Mouse (Mus musculus): ENCODE measurements around the gene Aldob.

Aldob gene

GRCm38 (mm10) chr4:49549383-49549782 is at the start of gene Aldob:
Aldob (minus strand) TSS chr4:49549546.
- DNase-seq (ENCODE audit: low spot score in 2 of 2), result no peak

GRCm38 (mm10) chr4:49597183-49598100 is 48.1 kb upstream of the Aldob start, which contains the start of gene Tmem246:
Tmem246 (minus strand) TSS chr4:49597876.
- peak; percentile 14 to 31 for DNase-seq (ENCODE audit: low spot score in 2 of 2)

GRCm38 (mm10) chr4:49596846-49597182 is 47.5 kb upstream of the Aldob start:
- DNase-seq (ENCODE audit: low spot score in 2 of 2), result no peak

DNA sequence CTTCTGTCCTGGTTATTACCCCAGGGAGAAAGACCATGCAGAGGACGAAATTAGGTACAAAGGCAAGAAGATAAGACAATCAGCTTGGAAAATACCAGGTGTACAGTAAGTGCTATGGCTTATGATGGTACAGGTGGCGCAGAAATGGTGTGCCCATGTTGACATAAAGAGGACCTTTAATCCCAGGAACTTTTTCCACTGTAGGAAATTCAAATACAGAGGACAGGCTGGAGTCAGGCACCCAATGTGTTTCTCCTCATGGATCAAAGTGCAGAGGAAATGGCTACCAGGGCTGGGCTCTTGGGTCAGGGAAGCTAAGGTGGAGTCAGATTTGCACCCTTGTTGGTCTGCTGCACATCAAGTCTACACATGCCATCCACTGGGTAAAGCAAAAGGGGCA is 40.8 kb upstream of the Aldob start:
- DNase-seq (ENCODE audit: low spot score in 2 of 2), result no peak

GRCm38 (mm10) chr4:49586811-49587210 is 37.5 kb upstream of the Aldob start:
- DNase-seq (ENCODE audit: low spot score in 2 of 2), result no peak

GRCm38 (mm10) chr4:49585524-49586101 is 36.3 kb upstream of the Aldob start:
- no peak for DNase-seq (ENCODE audit: low spot score in 2 of 2)

GRCm38 (mm10) chr4:49583965-49584831 is 34.9 kb upstream of the Aldob start:
- DNase-seq (ENCODE audit: low spot score in 2 of 2), result no peak

- DNase-seq (ENCODE audit: low spot score in 2 of 2), result no peak
Observed at GRCm38 (mm10) chr4:49581256-49581655, 31.9 kb upstream of the Aldob start.

- no peak for DNase-seq (ENCODE audit: low spot score in 2 of 2)
Observed at GRCm38 (mm10) chr4:49572194-49572593, 22.8 kb upstream of the Aldob start.

- DNase-seq (ENCODE audit: low spot score in 2 of 2), result peak in 1 of 2 experiments; percentile 18
Observed at GRCm38 (mm10) chr4:49567613-49568012, 18.3 kb upstream of the Aldob start.

DNA sequence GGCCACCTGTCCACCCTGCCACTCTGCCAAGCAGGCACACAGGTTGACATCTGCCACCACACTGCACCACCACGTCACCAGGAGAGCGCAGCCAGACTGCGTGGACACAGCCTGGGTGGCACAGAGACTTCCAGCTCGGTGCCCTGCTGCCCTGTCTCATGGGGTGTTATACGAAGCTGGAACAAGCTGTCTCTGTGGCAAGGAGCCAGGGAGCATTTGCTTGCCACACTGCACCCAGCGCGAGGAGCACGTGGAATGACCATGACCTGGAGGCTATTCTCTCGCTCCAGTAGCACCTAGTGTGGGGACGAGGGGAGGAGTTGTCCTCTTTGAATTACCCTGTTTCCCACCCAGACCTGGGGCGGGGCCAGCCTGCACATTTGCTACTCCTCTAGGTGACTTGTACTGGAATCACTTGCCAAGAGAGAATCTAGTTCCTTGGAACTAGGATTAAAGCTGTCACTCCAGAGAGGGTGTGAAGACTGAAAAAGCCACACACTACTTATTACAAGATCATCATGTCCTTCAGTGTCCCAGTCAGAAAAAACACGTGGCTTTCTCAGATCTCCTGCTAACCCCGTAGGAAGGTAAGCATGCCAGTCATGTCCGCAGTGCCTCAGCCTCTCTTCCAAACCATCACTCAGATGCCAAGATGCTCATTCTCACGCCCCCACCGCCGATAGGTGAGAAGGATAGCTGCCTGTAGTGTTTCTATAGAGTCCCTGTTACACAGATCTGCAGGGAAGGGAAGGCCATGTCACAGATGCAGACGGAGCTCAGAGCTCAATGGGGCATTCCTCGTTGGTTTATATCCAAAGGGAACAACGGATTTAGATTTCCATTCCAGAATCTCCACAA is 10.8 kb upstream of the Aldob start:
- DNase-seq (ENCODE audit: low spot score in 2 of 2), result no peak

DNA sequence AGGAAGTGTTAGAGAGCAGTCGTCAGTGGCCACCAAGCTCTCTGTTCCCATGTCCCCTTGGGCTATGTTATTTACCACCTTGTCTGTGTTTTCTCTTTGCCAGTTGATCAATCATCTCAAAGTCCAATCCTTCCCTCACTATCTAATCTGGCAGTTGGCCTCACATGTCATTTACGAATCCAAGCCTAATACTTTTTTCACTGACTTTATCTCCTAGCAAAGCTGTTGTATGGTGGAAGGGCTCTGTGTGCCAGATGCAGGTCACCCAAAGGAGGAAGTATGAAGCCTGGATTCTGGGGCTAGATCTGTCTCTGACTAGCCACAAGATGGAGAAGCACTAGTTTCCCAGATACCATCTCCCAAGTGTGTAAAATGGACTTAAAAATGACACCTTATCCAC is 8.8 kb upstream of the Aldob start:
- no peak for DNase-seq (ENCODE audit: low spot score in 2 of 2)

- DNase-seq (ENCODE audit: low spot score in 2 of 2), result no peak
Observed at GRCm38 (mm10) chr4:49557375-49557774, 8.0 kb upstream of the Aldob start.

- no peak for DNase-seq (ENCODE audit: low spot score in 2 of 2)
Observed at GRCm38 (mm10) chr4:49553380-49553779, 4.0 kb upstream of the Aldob start.

- DNase-seq (ENCODE audit: low spot score in 2 of 2), result no peak
Observed at GRCm38 (mm10) chr4:49547544-49548219, 1.7 kb downstream of the Aldob start.

GRCm38 (mm10) chr4:49546873-49547543 is 2.3 kb downstream of the Aldob start:
- DNase-seq (ENCODE audit: low spot score in 2 of 2), result no peak

GRCm38 (mm10) chr4:49546026-49546425 is 3.3 kb downstream of the Aldob start:
- no peak for DNase-seq (ENCODE audit: low spot score in 2 of 2)

GRCm38 (mm10) chr4:49540966-49541365 is 8.4 kb downstream of the Aldob start:
- no peak for DNase-seq (ENCODE audit: low spot score in 2 of 2)

GRCm38 (mm10) chr4:49539665-49540064 is 9.7 kb downstream of the Aldob start:
- DNase-seq (ENCODE audit: low spot score in 2 of 2), result no peak

DNA sequence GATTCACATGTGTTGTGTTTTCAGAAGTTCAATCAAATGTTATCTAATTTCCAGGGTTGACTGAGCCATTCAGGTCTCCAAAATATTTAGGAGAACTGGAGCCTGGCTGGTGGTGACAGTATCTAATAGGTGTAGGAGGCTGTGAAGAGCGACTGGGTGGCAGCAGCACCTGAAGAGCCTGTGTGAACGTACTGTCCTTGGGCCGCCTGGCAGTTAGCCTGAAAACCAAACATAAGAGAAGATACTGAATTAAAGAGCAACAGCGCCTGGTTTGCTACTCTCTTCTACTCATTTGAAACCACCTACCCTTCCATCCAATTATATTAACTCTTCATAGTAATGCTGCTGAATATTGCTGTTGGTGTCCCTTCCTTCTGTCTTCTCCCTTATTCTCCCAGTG is 12.7 kb downstream of the Aldob start:
- no peak for DNase-seq (ENCODE audit: low spot score in 2 of 2)
